Mouse (Mus musculus): ENCODE data around the gene Rbm39. TPM values are rescaled to one million over a fixed set of nuclear protein-coding genes. Genes with fewer than 3 reads are reported as not detected.

Gene Rbm39
- total and polyA plus RNA-seq, 3 experiments, result 228 to 1,530 (median 248) TPM

- H3K27ac ChIP-seq (ENCODE audit: control insufficient read depth, low read depth, low read length), result no peak overlapping the region
- no peak overlapping the region for H3K9ac ChIP-seq (ENCODE audit: control insufficient read depth, low read depth, low read length, poor library complexity, severe bottlenecking)
- H3K27me3 ChIP-seq (ENCODE audit: control insufficient read depth in 1 of 2, insufficient read depth in 2 of 2, low read length in 2 of 2), result no peaks in the 10 kb centered on the region
- H3K4me3 ChIP-seq (ENCODE audit: control insufficient read depth in 1 of 2, insufficient read depth in 1 of 2, low read depth in 2 of 2, low read length in 2 of 2), result no peak overlapping the region
- no peaks in the 10 kb centered on the region for H3K79me2 ChIP-seq (ENCODE audit: control insufficient read depth, insufficient read depth, low read length, poor library complexity)
- peaks cover 0 to 4% of the 10 kb centered on the region in 2 experiments; a peak in 2 of 4 replicates for H3K36me3 ChIP-seq (ENCODE audit: control insufficient read depth in 1 of 2, insufficient read depth in 2 of 2, low read length in 2 of 2)
- no peak for DNase-seq (ENCODE audit: low read depth, low spot score)
- no peaks in the 10 kb centered on the region for H3K4me1 ChIP-seq (ENCODE audit: control insufficient read depth in 1 of 2, insufficient read depth in 2 of 2, low read length in 2 of 2)
- TF ChIP-seq CHD1 (IDR thresholded peaks at IDR 0.05; ENCODE audit: low read depth, low read length), result no peak
- no peak for TF ChIP-seq E2F4 (IDR thresholded peaks at IDR 0.05; ENCODE audit: borderline replicate concordance, low read depth, low read length)
- TF ChIP-seq MAX (IDR thresholded peaks at IDR 0.05; ENCODE audit: low read length), result no peak
- H3K9me3 ChIP-seq (replicated peaks; ENCODE audit: insufficient read depth, low read length), result no peaks in the 10 kb centered on the region
These were observed 45.9 kb downstream of the Rbm39 start for GRCm38 (mm10) chr2:156134161-156134560.

GRCm38 (mm10) chr2:156126992-156127391 is 53.0 kb downstream of the Rbm39 start, which contains the start of gene Gm28036:
Gene Gm28036, minus strand, starts transcription at chr2:156127092.
- no peak within 1 kb of the TSS for H3K4me3 ChIP-seq (ENCODE audit: control insufficient read depth in 1 of 2, insufficient read depth in 1 of 2, low read depth in 2 of 2, low read length in 2 of 2)
- H3K36me3 ChIP-seq (ENCODE audit: control insufficient read depth in 1 of 2, insufficient read depth in 2 of 2, low read length in 2 of 2), result peaks cover 0 to 6% of the 10 kb centered on the region in 2 experiments; a peak in 2 of 4 replicates
- no peak for TF ChIP-seq MAFK (IDR thresholded peaks at IDR 0.05; ENCODE audit: borderline replicate concordance, low read depth, low read length)
- no peak for TF ChIP-seq NELFE (IDR thresholded peaks at IDR 0.05; ENCODE audit: low read depth, low read length)
- no peak for TF ChIP-seq BHLHE40 (IDR thresholded peaks at IDR 0.05; ENCODE audit: borderline replicate concordance, low read depth, low read length)
- TF ChIP-seq ZC3H11A (IDR thresholded peaks at IDR 0.05; ENCODE audit: low read depth, low read length), result no peak
- TF ChIP-seq CHD2 (IDR thresholded peaks at IDR 0.05; ENCODE audit: low read length), result no peak
- TF ChIP-seq GABPA (IDR thresholded peaks at IDR 0.05; ENCODE audit: low read depth, low read length), result no peak
- TF ChIP-seq USF2 (IDR thresholded peaks at IDR 0.05; ENCODE audit: borderline replicate concordance in 1 of 2, insufficient read depth in 1 of 2, low read depth in 1 of 2, low read length in 2 of 2), result no peak
- TF ChIP-seq HCFC1 (IDR thresholded peaks at IDR 0.05; ENCODE audit: low read depth, low read length), result no peak
- no peak for TF ChIP-seq ETS1 (IDR thresholded peaks at IDR 0.05; ENCODE audit: low read depth, low read length)
- no peak for TF ChIP-seq JUND (IDR thresholded peaks at IDR 0.05; ENCODE audit: low read depth, low read length)
- no peak for TF ChIP-seq USF1 (IDR thresholded peaks at IDR 0.05; ENCODE audit: low read depth, low read length)
- no peak for TF ChIP-seq ELF1 (IDR thresholded peaks at IDR 0.05; ENCODE audit: low read depth, low read length)
- TF ChIP-seq SIN3A (IDR thresholded peaks at IDR 0.05; ENCODE audit: low read length), result no peak
- H3K4me1 ChIP-seq (ENCODE audit: control insufficient read depth in 1 of 2, insufficient read depth in 2 of 2, low read length in 2 of 2), result no peaks in the 10 kb centered on the region
- no peaks in the 10 kb centered on the region for H3K79me2 ChIP-seq (ENCODE audit: control insufficient read depth, insufficient read depth, low read length, poor library complexity)
- no peak for DNase-seq (ENCODE audit: low read depth, low spot score)
- H3K27ac ChIP-seq (ENCODE audit: control insufficient read depth, low read depth, low read length), result no peak within 1 kb of the TSS
- no peak within 1 kb of the TSS for H3K9ac ChIP-seq (ENCODE audit: control insufficient read depth, low read depth, low read length, poor library complexity, severe bottlenecking)
- H3K27me3 ChIP-seq (ENCODE audit: control insufficient read depth in 1 of 2, insufficient read depth in 2 of 2, low read length in 2 of 2), result no peaks in the 10 kb centered on the region
- H3K9me3 ChIP-seq (replicated peaks; ENCODE audit: insufficient read depth, low read length), result no peaks in the 10 kb centered on the region
